In genomic region chr2:132444442-132445161, GRCm38 (mm10) we compare ENCODE assay signal across 12 mouse cellular contexts. TPM values are rescaled to one million over a fixed set of nuclear protein-coding genes. Genes with fewer than 3 reads are reported as not detected.
DNase-seq lines count a peak whose midpoint lies in the region; ATAC-seq and TF ChIP-seq lines count a peak whose summit lies in the region.
"Had no signal": no experiment of that assay in that cellular context is flagged by ENCODE, and none has a peak within 500 bp of the region (broad histone marks: within the 10 kb centered on the region; RNA-seq: fewer than 3 reads in every experiment).

No protein-coding gene starts in this region.

- H3K4me3 ChIP-seq in lung, embryonic 14.5 days (ENCODE audit: low read depth, low read length) = no peak overlapping the region
- no peak overlapping the region for H3K4me3 ChIP-seq in forebrain, embryonic 10.5 days
- no peak overlapping the region for H3K4me3 ChIP-seq in hindbrain, embryonic 16.5 days (ENCODE audit: low read length)
- no peak overlapping the region for H3K4me3 ChIP-seq in neural tube, embryonic 14.5 days (ENCODE audit: low read depth, low read length)
- no peak overlapping the region for H3K4me3 ChIP-seq in liver, postnatal 0 days (ENCODE audit: low read depth, low read length)
- H3K4me3 ChIP-seq in liver, embryonic 11.5 days (ENCODE audit: low read depth, low read length) = no peak overlapping the region
- H3K4me3 ChIP-seq: heart, embryonic 10.5 days; limb, embryonic 15.5 days had no signal

- H3K9ac ChIP-seq in lung, embryonic 14.5 days = no peak overlapping the region
- H3K9ac ChIP-seq in hindbrain, embryonic 16.5 days (ENCODE audit: low read depth, low read length) = no peak overlapping the region
- no peak overlapping the region for H3K9ac ChIP-seq in neural tube, embryonic 14.5 days (replicated peaks; ENCODE audit: low read depth, low read length)
- H3K9ac ChIP-seq in liver, postnatal 0 days (replicated peaks) = no peak overlapping the region
- H3K9ac ChIP-seq in liver, embryonic 11.5 days (ENCODE audit: low read depth, low read length) = no peak overlapping the region
- H3K9ac ChIP-seq: limb, embryonic 15.5 days had no signal

- DNase-seq in lung, embryonic 14.5 days = peak; percentile 33
- no peak for DNase-seq in lung, adult 18-20 months
- DNase-seq in forebrain, embryonic 10.5 days (ENCODE audit: extremely low spot score, low spot score) = peak; percentile 34
- no peak for DNase-seq in liver, postnatal 0 days
- DNase-seq in liver, embryonic 11.5 days (ENCODE audit: low spot score) = no peak
- DNase-seq in thymus, postnatal 4 days = no peak

- WGBS in lung, embryonic 14.5 days = 50% methylated on average over 11 of the region's 11 CpGs
- 38% methylated on average over 11 of the region's 11 CpGs for WGBS in forebrain, embryonic 10.5 days
- 12% methylated on average over 11 of the region's 11 CpGs for WGBS in hindbrain, embryonic 16.5 days
- WGBS in neural tube, embryonic 14.5 days = 14% methylated on average over 11 of the region's 11 CpGs
- WGBS in liver, postnatal 0 days (ENCODE audit: insufficient replicate concordance) = 46% methylated on average over 11 of the region's 11 CpGs
- WGBS in liver, embryonic 11.5 days = 48% methylated on average over 11 of the region's 11 CpGs

- H3K9me3 ChIP-seq in lung, embryonic 14.5 days (ENCODE audit: low read depth, low read length) = no peaks in the 10 kb centered on the region
- no peaks in the 10 kb centered on the region for H3K9me3 ChIP-seq in forebrain, embryonic 10.5 days
- H3K9me3 ChIP-seq in hindbrain, embryonic 16.5 days (ENCODE audit: control insufficient read depth, low read length) = no peaks in the 10 kb centered on the region
- H3K9me3 ChIP-seq in neural tube, embryonic 14.5 days (ENCODE audit: control insufficient read depth, low read length) = no peaks in the 10 kb centered on the region
- H3K9me3 ChIP-seq in liver, postnatal 0 days (ENCODE audit: low read length) = no peaks in the 10 kb centered on the region
- H3K9me3 ChIP-seq in liver, embryonic 11.5 days (ENCODE audit: control insufficient read depth, low read length) = no peaks in the 10 kb centered on the region
- H3K9me3 ChIP-seq: heart, embryonic 10.5 days; limb, embryonic 15.5 days had no signal

- no peaks in the 10 kb centered on the region for H3K4me1 ChIP-seq in lung, embryonic 14.5 days (ENCODE audit: insufficient read depth)
- H3K4me1 ChIP-seq in forebrain, embryonic 10.5 days = peaks cover 36% of the 10 kb centered on the region
- peaks cover 7% of the 10 kb centered on the region for H3K4me1 ChIP-seq in hindbrain, embryonic 16.5 days (ENCODE audit: control insufficient read depth, insufficient read depth, low read depth, low read length)
- H3K4me1 ChIP-seq in neural tube, embryonic 14.5 days (ENCODE audit: control insufficient read depth, insufficient read depth, low read length) = no peaks in the 10 kb centered on the region
- no peaks in the 10 kb centered on the region for H3K4me1 ChIP-seq in liver, postnatal 0 days (ENCODE audit: insufficient read depth)
- H3K4me1 ChIP-seq in liver, embryonic 11.5 days (replicated peaks; ENCODE audit: control insufficient read depth, insufficient read depth, low read length) = no peaks in the 10 kb centered on the region

- H3K4me2 ChIP-seq in lung, embryonic 14.5 days = no peak overlapping the region
- H3K4me2 ChIP-seq in hindbrain, embryonic 16.5 days (ENCODE audit: low read length) = no peak overlapping the region
- no peak overlapping the region for H3K4me2 ChIP-seq in neural tube, embryonic 14.5 days (ENCODE audit: low read depth, low read length)
- H3K4me2 ChIP-seq in liver, postnatal 0 days (ENCODE audit: low read depth, low read length) = no peak overlapping the region
- H3K4me2 ChIP-seq in liver, embryonic 11.5 days = no peak overlapping the region
- H3K4me2 ChIP-seq: limb, embryonic 15.5 days had no signal

- no peak for TF ChIP-seq EP300 in liver, postnatal 0 days (IDR thresholded peaks at IDR 0.05; ENCODE audit: low read depth)

- ATAC-seq in lung, embryonic 14.5 days (ENCODE audit: insufficient read depth) = no peak
- peak; percentile 67; the same call in 1 of the 2 replicates for ATAC-seq in hindbrain, embryonic 16.5 days
- peak; percentile 62 for ATAC-seq in neural tube, embryonic 14.5 days (ENCODE audit: low read depth)
- ATAC-seq in liver, postnatal 0 days = no peak
- no peak for ATAC-seq in liver, embryonic 11.5 days (replicated peaks; ENCODE audit: low FRiP score)
- ATAC-seq: intestine, postnatal 0 days had no signal

- no peaks in the 10 kb centered on the region for H3K36me3 ChIP-seq in lung, embryonic 14.5 days (ENCODE audit: insufficient read depth)
- H3K36me3 ChIP-seq in forebrain, embryonic 10.5 days (replicated peaks) = no peaks in the 10 kb centered on the region
- H3K36me3 ChIP-seq in hindbrain, embryonic 16.5 days (ENCODE audit: control insufficient read depth, insufficient read depth, low read length) = no peaks in the 10 kb centered on the region
- H3K36me3 ChIP-seq in neural tube, embryonic 14.5 days (ENCODE audit: control insufficient read depth, insufficient read depth, low read length) = no peaks in the 10 kb centered on the region
- no peaks in the 10 kb centered on the region for H3K36me3 ChIP-seq in liver, postnatal 0 days (replicated peaks; ENCODE audit: insufficient read depth, low read length)
- no peaks in the 10 kb centered on the region for H3K36me3 ChIP-seq in liver, embryonic 11.5 days (ENCODE audit: control insufficient read depth, insufficient read depth, low read length)
- H3K36me3 ChIP-seq: heart, embryonic 10.5 days; limb, embryonic 15.5 days had no signal

- H3K27me3 ChIP-seq in lung, embryonic 14.5 days (ENCODE audit: insufficient read depth, low read length) = no peaks in the 10 kb centered on the region
- 0 out of 2 replicates have a peak, but pooled peaks cover 3% of the 10 kb centered on the region for H3K27me3 ChIP-seq in forebrain, embryonic 10.5 days (ENCODE audit: poor library complexity, severe bottlenecking)
- H3K27me3 ChIP-seq in hindbrain, embryonic 16.5 days (replicated peaks; ENCODE audit: control insufficient read depth, insufficient read depth, low read length) = no peaks in the 10 kb centered on the region
- no peaks in the 10 kb centered on the region for H3K27me3 ChIP-seq in neural tube, embryonic 14.5 days (ENCODE audit: control insufficient read depth, insufficient read depth, low read length)
- peaks cover 5% of the 10 kb centered on the region; the same call in 1 of the 2 replicates for H3K27me3 ChIP-seq in liver, postnatal 0 days (ENCODE audit: insufficient read depth, low read length)
- peaks cover 7% of the 10 kb centered on the region for H3K27me3 ChIP-seq in liver, embryonic 11.5 days (replicated peaks; ENCODE audit: control insufficient read depth, insufficient read depth, low read length)
- H3K27me3 ChIP-seq: limb, embryonic 15.5 days had no signal

- H3K27ac ChIP-seq in lung, embryonic 14.5 days (ENCODE audit: low read depth) = no peak overlapping the region
- peak overlapping the region; percentile 76 for H3K27ac ChIP-seq in forebrain, embryonic 10.5 days
- no peak overlapping the region for H3K27ac ChIP-seq in hindbrain, embryonic 16.5 days (ENCODE audit: low read depth, low read length)
- no peak overlapping the region for H3K27ac ChIP-seq in neural tube, embryonic 14.5 days (ENCODE audit: low read depth, low read length)
- H3K27ac ChIP-seq in liver, postnatal 0 days (ENCODE audit: low read depth) = no peak overlapping the region
- H3K27ac ChIP-seq in liver, embryonic 11.5 days (ENCODE audit: low read depth, low read length) = no peak overlapping the region
- H3K27ac ChIP-seq: heart, embryonic 10.5 days; limb, embryonic 15.5 days; macrophage had no signal

- no peak for TF ChIP-seq CTCF in lung, embryonic 14.5 days (IDR thresholded peaks at IDR 0.05; ENCODE audit: low read depth)
- TF ChIP-seq CTCF in liver, postnatal 0 days (IDR thresholded peaks at IDR 0.05; ENCODE audit: low read depth) = no peak

RNA-seq across cellular contexts. Expression of gene Prokr2, which starts 59.4 kb away (rescaled TPM):
- 0.12 and 0.51 TPM in 2 replicates for polyA plus RNA-seq in lung, embryonic 14.5 days (2014; fragmentation: Nextera tagmentation; extraction: Ambion mirVana)
- 0.96 and 1.2 TPM in 2 replicates for polyA plus RNA-seq in forebrain, embryonic 10.5 days (2016; fragmentation: Nextera tagmentation; extraction: Ambion mirVana)
- polyA plus RNA-seq in hindbrain, embryonic 16.5 days (2015; fragmentation: Nextera tagmentation; extraction: Ambion mirVana) = 4.0 and 4.4 TPM in 2 replicates
- polyA plus RNA-seq in neural tube, embryonic 14.5 days (2014; fragmentation: Nextera tagmentation; extraction: Ambion mirVana) = 1.7 and 3.0 TPM in 2 replicates
- polyA plus RNA-seq in liver, postnatal 0 days (2015; fragmentation: Nextera tagmentation; extraction: Ambion mirVana) = 0.02 TPM in 2 replicates
- 2.6 and 3.2 TPM in 2 replicates for polyA plus RNA-seq in liver, embryonic 11.5 days (2014; fragmentation: Nextera tagmentation; extraction: Ambion mirVana)
- polyA plus RNA-seq: macrophage had no signal

Comparison
In these comparisons a context has a peak if more than half of its experiments do, and no peak if none do; other contexts are left out.
1. DNase-seq: peak in lung, embryonic 14.5 days (single experiment) and forebrain, embryonic 10.5 days (single experiment); none in lung, adult 18-20 months (0 of 2), liver, postnatal 0 days (single experiment), liver, embryonic 11.5 days (single experiment) and thymus, postnatal 4 days (single experiment).
2. ATAC-seq: peak in hindbrain, embryonic 16.5 days (single experiment) and neural tube, embryonic 14.5 days (single experiment); none in lung, embryonic 14.5 days (single experiment), liver, postnatal 0 days (single experiment) and liver, embryonic 11.5 days (single experiment).